Mouse (Mus musculus): ENCODE measurements around the gene Gm3404.

GRCm38 (mm10) chr5:146564259-146564658, 38.7 kb downstream of the Gm3404 start:
- TF ChIP-seq CTCF (IDR thresholded peaks at IDR 0.05; ENCODE audit: low read depth, low read length) (no peak), POLR2A (IDR thresholded peaks at IDR 0.05; ENCODE audit: insufficient read depth, low read length) (no peak)
